Mouse (Mus musculus) liver (tissue): Measurements from ENCODE around the gene 9930104L06Rik.
"Not testable (repeated sequence)": the region's sequence is repeated elsewhere in the genome, so short reads cannot be mapped to it uniquely, and the experiment has no call there.

Source experiments
- DNase-seq: peaks from one replicate; pipeline ENCODE4 v3.0.0-alpha.2; 2020; ENCODE audit warnings: mixed read lengths

9930104L06Rik gene

DNA sequence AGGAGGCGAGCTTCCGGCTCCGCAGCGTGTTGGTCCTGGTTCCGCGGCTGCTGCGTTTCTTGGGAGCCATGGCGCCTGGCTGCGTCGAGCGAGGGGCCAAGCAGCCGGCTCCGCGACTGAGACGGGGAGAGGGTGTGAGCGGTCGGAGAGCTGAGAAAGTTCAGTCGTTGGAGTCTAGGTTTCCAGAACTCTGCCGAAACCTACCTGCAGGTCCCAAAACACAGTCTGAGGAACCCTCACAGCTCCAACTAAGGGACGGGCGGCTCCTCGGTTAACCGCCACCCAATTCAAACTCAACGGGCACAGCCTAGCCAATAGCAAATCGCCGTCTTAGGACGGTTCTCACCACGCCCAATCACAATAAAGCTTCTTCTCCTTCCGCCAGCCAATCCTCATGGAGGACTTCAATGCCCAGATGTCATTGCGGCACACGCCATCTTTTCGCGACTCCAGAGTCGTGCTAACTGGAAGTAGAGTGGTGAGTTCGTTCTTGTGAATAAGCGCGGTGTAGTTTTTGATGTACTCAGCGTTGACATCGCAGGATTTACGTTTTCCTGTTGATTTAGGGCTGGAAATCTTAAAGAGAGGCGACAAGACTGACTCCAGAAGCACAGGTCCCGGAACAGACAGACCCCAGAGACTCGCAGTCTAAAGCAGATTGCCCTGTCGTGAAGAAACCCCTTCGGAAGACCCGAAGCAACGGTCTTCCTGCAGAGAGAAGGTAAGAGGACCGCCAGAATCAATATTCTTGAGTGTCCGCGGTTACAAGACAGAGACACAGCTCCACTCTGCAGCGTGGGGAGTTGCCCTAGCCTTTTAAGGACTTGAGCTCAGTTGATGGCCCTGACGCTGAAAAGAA lies at the start of gene 9930104L06Rik:
TSS of gene 9930104L06Rik (plus strand) at position 436 of the 859 bp plus-strand sequence.
- DNase-seq: peak; percentile 91

DNA sequence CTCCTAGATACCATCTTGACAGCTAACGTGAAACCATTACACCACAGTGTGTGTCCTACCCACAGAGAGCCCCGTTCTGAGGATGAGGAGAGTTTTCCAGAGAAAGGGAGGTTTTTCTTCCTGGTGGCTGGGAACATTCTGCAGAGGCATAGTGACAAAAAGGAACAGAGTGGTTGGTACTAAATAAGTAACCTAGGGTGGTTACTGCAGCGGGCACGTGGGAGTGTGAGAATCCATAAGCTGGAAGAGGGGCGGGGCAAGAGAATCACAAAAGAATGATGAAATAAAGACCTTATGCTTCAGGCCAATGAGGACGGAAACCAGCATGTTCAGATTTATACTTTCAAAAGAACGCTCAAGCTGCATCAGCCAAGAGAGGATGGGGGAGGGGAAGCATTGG lies 48.1 kb upstream of the 9930104L06Rik start:
- DNase-seq: no peak

DNA sequence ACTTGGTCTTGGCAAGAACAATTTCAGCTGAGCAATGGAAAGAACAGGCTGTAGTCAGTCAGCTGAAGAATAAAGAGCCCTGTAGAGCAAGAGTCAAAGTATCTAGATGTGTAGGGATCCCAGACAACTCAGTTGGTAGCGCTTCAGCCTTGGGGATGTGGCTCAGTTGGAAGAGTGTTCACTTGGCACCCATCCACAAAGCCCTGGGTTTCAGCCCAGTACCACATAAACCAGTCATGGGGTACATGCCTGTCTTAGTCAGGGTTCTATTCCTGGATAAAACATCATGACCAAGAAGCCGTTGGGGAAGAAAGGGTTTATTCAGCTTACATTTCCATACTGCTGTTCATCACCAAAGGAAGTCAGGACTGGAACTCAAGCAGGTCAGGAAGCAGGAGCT lies 46.9 kb upstream of the 9930104L06Rik start:
- no peak for DNase-seq

DNA sequence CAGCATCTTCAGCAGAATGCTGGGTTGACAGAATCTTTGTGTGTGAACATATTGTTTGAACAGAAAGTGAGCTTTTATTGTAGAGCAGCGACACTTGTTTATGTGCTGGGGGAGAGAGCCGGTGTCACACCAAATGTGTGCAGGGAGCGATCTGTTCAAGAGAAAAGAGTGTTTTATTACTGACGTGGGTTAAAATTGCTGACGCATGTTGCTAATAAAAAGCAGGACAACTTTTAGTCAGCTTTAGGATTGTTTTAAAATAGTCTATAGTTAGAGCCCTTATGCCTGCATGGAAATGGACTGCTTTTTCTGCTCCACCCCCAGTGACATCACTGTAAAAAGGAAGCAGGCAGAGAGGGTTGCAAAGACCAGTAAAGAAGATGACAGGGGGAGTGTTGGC lies 46.0 kb upstream of the 9930104L06Rik start:
- DNase-seq: no peak

DNA sequence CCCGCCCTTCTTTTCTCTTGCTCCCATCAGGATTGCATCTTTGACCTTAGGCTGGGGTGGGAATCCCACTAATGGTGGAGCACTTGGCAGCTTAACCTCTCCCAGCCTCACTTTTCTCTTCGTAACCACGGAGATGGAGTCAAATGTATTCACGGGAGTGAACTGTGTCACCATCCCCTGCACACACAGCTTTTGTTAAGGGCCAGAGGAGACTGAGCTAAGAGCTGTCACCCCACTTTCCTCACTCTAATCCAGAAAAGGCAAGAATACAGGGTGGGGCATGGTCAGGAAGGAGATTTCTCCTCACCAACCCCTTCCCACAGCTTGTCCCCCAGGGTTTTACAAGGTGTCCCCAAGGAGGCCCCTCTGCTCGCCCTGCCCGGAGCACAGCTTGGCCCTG lies 43.1 kb upstream of the 9930104L06Rik start:
- no peak for DNase-seq

DNA sequence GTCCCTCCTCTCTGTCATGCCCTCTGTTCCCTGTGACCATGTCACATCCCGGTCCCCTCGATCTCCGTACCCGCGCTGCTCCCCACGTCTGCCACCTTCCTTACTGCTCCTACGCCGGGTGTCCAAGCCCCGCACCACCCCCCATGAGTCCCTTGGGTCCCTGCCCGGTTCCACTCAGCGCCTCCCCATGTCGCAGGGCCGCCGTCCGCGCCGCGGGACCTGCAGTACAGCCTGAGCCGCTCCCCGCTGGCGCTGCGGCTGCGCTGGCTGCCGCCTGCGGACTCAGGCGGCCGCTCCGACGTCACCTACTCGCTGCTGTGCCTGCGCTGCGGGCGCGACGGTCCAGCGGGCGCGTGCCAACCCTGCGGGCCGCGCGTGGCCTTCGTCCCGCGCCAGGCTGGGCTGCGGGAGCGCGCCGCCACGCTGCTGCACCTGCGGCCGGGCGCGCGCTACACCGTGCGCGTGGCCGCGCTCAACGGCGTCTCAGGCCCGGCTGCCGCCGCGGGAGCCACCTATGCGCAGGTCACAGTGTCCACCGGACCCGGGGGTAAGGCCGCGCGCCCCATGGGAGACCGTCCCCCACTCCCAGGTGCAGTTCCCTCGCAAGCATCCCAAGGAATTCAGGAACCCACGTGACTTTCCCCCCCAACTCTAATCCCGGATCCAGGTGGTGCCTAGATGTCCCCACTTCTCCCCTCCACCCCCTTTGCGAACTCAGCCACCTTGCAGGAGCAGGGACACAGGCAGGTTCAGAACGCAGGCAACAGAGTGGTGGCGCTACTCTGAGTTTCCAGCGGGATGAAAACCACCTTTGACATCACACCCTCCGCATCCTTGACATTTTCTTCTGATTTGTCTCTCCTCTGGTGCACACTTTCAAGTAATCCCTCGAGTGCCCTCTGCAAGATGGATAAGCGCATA lies 42.1 kb upstream of the 9930104L06Rik start:
- no peak for DNase-seq

DNA sequence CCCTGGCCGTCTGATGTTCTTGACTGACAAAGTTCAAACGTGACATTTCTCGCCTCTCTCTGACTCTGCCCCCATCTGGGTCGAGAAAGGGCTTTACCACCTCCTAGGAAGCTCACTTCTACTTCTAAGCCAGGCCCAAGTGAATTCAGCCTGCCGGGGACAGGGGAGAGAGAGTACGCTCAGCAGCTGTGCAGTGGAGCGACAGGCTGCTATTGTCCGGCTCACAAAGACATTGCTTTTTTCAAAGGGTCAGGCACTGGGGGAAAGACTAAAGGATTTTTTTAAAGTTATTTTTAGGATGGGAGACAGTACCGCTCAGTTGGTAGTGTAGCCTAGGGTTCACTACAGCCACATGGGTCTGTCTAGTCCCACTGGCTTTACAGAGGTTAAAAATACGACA lies 38.4 kb upstream of the 9930104L06Rik start:
- DNase-seq: no peak

DNA sequence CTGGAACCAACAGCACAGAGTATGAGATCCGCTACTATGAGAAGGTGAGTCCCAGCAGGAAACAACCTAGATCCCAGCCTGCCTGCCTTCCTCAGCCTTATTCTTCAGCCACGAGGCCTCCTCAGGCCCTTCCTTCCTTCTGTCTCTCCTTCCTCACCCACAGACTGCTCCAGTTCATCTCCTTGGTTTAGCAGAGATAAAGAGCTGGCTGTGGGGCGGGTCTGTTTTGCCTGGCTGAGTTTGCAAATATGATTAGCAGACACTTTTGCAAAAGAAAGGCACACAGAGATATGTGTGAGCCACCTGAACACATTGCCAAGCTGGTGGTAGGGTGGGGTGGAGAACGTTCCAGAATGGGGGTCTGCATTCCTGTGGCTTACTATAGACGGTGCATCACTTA lies 36.9 kb upstream of the 9930104L06Rik start:
- DNase-seq: peak; percentile 26

DNA sequence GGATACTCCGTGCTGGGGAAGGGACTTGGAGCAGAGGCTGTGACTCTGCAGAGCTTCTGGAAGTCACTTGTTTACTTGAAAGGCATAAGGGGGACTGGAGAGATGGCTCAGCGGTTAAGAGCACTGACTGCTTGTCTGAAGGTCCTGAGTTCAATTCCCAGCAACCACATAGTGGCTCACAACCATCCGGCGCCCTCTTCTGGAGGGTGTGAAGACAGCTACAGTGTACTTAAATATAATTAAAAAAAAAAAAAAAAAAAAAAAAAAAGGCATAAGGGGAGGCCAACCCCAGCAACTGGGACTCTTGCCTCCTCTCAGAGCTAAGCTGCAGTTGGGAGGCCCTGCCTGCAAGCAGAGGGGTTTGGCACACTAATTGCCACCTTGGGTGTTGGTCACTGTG lies 31.4 kb upstream of the 9930104L06Rik start:
- DNase-seq: no peak

DNA sequence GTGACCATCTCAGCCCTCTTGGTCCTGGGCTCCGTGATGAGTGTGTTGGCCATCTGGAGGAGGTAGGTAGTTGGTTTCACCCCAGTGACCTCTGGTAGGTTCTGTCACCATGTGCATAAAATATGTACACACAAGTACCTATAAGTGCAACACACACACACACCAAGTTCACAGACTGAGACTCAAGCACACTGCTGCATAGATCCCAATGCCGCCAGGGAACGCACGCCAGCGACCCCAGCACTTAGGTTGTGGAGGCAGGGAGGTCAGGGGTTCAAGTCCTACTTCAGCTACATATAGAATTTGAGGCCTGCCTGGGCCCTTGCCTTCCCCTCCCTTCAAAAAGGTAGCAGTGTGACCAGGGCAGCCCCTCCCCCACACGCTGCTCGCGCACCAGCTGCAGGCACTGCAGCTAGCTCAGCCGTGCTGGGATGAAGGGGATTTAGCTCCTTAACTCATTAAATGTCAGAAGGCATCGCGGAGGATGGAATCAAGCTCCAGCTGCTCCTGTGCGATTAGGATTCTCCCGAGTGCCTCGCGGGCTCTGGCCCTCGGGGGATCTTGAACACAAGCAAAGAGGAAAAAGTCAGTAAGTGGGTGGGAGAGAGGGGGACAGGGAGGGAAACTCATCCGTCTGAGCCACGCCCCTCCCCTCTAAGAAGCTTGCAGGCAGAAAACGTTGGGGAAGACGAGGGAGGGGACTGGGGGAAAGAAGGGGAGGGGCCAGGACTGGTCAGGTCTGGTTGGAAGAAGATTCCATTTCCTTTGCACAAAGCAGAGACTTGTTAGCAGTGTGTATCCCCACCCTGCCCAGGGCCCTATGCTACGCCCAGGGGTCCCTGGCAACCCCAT lies 30.7 kb upstream of the 9930104L06Rik start:
- peak; percentile 43 for DNase-seq

DNA sequence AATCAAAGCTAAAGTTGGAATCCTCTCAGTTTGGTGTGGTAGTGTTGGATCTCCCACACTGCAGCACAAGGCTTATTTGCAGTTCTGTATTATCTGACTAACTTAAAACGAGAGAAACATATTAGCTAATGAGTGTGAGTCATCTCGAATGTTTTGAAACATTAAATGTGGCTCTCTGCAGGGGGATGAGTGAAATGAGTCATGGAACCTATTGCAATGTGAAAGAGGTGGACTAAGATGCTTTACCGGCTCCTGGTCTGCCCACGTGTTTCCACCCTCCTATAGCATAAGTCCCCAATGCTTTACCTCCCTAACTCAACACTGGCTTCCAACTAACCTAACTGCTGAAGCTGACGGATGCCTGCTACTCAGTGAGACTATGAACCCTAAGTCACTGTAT lies 8.7 kb upstream of the 9930104L06Rik start:
- DNase-seq: no peak

DNA sequence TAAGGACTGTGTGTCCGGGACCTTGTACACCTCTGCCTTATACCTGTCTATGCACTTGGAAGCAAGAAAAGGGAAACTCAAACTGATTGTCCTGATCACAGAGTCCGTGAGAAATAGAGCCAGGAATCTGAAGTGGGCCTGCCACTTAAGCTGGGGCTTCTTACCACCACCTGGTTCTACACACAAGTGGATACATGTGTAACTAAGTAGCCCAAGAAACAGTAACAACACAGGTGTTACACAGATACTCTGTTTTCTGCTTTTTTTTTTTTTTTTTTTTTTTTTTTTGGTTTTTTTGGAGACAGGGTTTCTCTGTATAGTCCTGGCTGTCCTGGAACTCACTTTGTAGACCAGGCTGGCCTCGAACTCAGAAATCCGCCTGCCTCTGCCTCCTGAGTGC lies 2.4 kb downstream of the 9930104L06Rik start, which contains the start of gene Cdca8:
TSS of gene Cdca8 (minus strand) at position 101 of the 400 bp plus-strand sequence.
- DNase-seq: not testable (repeated sequence)

DNA sequence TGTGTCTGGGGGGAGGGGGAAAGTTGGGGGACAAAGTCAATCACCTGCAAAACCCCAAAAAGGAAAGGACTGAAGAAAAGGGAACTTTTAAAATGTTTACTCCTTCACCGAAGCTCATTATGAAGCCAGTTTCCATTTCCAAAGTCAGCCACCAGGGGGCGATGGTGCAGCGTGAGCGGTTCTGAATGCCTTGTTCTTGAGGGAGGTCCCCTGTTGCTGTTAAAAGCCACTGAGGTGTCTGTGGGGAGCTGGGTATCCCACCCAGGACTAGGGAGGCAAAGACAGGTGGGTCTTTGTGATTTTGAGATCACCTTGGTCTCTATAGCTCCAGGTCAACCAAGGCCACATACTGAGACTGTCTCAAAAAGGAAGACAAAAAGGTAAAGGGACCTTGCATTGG lies 6.2 kb downstream of the 9930104L06Rik start:
- peak; percentile 79 for DNase-seq

DNA sequence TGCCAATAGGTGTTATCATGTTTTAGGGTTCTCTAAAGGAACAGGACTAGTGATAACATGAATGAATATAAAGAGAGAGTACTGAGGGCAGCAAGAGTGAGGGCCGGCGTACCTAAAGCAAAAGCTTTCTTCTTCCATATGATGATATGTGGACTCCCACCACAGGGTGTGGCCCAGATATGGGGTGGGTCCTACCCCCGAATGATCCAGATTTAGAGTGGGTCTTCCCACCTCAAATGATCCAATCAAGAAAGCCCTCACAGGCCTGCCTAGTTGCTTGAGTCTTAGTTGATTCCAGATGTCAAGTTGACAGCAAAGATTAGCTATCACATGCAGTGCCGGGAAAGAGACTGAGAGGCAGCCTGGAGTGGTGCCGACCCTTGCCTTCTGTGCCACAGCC lies 6.9 kb downstream of the 9930104L06Rik start:
- DNase-seq: no peak

DNA sequence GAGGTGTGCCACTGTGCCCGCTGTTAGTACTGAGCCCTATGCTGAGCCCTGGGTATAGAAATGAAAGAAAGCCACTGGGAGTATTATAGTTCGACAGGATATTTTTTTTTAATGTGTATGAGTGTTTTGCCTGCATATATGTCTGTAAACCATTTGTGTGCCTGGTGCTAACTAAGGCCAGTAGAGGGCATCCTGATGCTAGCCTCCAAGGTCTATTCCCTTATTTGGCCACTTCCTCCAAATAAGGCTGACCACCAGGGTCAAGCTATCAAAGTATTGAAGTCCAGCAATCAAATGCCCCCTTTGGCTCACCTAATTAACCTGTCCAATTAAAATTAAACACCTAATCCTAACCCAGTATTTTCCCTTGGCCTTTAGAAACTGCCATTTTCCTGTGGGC lies 8.1 kb downstream of the 9930104L06Rik start:
- no peak for DNase-seq

DNA sequence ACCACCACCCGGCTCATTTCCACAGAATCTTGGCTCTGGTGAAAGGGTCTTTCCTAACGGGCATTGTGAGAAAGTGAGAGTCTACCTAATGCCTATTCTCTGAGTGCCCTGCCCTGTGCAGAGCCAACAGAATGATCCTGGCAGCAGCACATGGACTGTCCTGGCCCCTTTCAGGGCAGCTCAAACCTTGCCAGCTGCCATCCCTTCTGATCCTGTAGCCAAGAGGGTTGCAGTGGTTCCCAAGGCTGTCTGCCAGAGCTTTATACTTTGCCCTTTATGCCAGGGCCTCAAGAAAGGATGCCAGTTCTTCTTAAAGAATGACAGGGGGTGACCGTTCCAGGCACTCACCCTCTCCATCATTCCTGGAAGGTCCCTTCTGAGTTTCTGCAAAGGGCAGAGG lies 12.6 kb downstream of the 9930104L06Rik start:
- no peak for DNase-seq

DNA sequence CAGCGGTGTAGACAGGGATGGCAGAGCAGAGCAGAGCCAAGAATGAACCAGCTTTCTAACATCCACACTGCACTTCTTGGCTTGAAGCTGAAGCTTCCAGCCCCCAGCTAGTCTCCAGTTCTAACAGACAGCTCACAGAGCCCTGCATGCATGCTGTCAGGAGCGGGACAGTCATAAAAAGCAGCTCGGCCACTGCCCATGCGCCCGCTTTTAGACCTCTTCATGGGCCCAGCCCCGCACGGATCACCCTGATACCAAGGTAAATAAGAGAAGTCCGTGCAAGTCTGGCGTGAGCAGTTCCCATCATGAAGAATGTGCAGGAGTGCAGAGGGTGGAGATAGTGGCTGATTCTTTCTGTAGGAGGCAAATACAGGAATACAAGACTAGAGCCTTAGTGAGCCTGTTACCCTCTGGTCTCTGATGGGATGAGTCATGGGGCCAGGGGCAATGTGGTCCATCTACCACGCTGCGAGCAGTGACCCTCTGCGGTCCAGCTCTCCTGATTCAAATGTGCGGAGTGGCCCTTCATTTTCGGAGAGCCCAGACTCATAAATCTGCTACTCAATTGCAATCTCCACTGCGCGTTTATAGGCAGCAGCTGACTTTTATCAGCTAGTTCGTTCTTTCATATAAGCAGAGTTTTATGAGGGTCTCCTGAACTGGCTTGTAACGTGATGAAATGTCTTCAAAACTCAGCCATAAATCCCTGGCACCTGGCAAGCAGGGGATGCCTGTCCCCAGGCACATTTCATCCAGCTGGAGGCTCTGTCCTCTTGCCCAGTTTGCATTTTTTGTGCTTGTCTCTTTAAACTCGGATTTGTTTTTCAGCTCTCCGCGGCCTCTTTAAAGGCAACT lies 13.6 kb downstream of the 9930104L06Rik start:
- DNase-seq: no peak

DNA sequence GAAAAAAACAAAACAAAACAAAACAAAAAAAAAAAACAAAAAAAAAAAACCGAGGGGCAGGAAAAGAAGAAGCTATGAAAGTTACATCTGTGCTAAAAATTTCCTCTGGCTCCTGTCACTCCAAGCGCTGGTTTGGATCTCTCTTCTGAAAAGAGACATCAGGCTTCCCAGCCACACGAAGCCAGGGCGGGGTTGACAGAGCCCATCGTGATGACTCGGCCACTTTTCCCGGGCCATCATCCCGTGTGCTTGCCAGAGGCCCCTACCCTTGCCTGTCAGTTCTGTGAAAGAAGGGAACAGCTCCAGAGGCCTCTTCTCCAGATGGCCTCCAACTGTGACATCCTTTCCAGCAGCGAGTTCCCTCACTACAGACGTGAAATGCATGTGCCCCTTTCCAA lies 14.2 kb downstream of the 9930104L06Rik start:
- no peak for DNase-seq

DNA sequence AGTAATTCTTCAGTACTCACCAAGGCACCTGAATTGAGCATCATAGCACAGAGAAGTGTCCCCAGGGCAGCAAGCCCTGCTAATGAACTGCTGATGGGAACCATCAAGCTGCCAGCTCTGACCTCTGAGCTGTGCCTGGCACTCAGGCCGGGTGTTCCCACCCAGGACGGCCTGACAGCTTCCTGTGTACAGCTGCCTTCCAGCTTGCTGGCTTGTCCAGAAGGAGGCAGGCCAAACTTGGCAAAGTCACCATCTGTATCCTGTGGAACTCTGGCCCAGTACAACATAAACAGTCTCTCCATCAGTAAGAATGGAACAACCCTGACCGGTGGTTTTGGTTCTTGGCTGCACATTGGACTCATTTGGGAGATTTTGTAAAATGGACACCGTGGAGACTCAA lies 16.7 kb downstream of the 9930104L06Rik start:
- no peak for DNase-seq

DNA sequence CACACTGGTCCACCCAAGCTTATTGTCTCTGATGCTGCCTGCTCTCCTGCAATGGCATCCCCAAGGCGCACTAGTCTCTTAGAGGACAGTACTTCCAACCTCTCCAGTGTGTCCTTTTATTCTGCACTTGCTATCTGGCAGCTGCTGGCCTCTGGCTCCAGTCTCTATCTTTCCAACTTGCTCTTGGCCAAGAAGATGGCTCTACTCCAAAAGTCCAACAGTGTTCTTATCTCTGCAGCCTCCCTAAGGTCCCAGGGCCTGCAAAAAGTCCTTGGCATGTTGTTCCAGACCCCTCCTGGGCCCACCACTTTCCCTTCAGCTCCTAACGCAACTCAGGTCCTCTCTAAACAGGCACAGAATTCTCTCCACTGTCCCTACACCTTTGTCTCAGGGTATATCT lies 20.4 kb downstream of the 9930104L06Rik start:
- DNase-seq: no peak

DNA sequence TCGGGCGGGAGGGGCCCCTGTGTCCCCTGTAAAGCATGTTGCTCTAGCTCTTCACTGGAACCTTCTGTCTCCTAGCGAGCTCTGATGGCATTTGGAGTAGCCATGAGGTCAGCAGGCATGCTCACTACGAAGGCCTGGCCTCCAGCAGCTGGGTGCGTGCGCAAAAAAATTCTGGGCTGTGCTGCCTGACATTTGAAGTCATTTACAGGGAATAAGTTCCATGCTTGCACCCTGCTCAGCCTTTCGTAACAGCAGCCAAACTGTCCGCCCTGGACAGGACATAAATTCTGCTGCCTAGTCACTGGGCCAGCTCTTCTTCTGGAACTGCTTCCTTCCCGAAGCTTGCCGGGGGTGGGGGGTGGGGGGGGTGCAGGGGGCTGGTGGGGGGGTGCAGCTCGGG lies 22.2 kb downstream of the 9930104L06Rik start:
- no peak for DNase-seq

DNA sequence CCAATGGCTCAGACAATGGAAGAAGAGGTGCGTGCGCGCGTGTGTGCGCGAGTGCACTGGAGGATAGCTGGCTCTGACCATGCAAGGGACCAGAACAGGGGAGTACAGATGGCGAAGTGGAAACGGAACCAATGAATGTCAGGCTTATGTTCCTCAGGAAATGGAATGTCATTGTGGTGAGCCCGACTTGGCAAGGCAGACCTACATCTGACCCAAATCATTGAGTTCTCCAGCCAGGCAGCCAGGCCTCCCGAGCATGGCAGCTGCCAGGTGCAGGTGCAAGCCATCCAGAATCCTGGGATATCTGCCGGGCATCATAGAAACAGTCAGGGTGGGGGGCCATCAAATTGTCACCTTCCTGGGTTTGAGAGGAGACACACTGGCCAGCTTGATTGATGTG lies 24.1 kb downstream of the 9930104L06Rik start:
- no peak for DNase-seq
